Mouse (Mus musculus) gastrocnemius, postnatal 36 days (tissue): ENCODE results near the gene Hey2. TPM values are rescaled to one million over a fixed set of nuclear protein-coding genes. Genes with fewer than 3 reads are reported as not detected.

Source experiments
- DNase-seq, 2 experiments: peaks; one replicate each; pipeline ENCODE4 v3.0.0; 2022
- intact Hi-C: fragments of 180-260 bp; cut with DNase I; formaldehyde crosslinking; loops from one replicate; pipeline ENCODE4 v1.15.1; 2025
- total RNA-seq, 2 experiments: library from RNA; stranded (reverse); gene quantifications; 2 replicates each; pipeline ENCODE4 v1.2.3; 2021

The Hey2 gene
- total RNA-seq, 2 experiments from 2014 or later = 0.37 to 0.43 TPM

DNA sequence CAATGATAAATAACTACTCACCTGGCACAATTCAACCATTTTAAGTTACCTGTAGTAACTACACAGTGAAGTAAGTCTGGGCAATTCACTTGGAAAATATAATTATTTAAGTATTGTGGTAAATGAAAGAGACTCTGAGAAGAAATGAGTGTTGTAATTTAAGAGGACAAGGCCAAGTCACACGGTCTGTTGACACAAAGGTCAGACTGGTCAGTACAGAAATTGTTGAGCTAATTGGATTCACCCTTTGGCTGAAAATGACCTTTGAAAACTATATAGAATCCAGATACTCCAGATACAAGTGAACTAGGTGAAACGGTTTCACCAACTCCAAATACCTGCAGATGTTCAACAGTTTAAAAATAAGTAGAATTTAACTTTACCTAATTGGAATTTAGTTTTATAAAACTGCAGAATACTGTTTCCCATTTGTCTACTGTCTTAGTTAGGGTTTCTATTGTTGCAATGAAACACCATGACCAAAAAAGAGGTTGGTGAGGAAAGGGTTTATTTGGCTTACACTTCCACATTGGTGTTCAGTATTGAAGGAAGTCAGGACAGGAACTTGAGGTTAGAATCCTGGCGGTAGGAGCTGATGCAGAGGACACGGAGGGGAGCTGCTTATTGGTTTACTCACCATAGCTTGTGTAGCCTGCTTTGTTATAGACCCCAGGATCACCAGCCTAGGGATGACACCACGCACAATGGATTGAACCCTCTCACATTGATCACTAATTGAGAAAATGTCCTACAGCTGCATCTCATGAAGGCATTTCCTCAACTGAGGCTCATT lies 45.9 kb downstream of the Hey2 start:
- no peak for DNase-seq
- intact Hi-C loops = no loop called here

DNA sequence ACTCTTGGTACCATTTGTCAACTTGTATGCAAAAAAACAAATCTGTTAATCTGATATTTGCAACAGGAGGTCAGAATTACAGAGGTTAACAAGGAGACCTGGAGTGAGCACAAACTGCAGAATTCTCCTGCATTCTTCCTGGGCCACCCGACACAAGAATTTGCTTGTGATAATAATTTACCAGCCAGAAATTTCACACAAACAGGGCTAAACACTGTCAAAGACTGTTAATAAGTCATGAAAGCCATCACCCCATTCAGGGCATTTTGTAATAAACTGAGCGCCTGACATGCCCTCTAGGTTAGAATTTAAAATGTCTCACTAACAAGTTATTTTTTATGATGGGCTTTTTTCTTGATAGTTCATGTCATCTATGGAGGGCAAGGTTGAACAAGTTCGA lies 51.6 kb downstream of the Hey2 start:
- no peak for DNase-seq
- intact Hi-C loops = no loop called here

- no peak for DNase-seq
- intact Hi-C loops = no loop called here
These were observed 53.1 kb downstream of the Hey2 start for GRCm38 (mm10) chr10:30789521-30789920.

DNA sequence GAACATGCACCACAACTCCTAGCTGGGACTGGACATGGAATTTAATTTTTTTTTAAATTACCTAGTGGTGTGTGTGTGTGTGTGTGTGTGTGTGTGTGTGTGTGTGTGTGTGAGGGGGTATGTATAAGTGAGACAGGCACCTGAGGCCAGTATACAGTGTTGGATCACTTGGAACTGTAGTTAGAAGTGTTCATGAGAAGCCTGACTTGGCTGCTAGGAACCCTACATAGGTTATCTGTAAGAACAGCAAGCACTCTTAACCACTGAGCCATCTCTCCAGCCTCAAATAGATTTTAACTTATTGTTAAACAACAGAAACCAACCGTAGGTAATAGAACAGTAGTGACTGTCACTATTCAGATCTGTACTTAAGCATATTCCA lies 54.3 kb downstream of the Hey2 start:
- no peak for DNase-seq
- intact Hi-C loops = no loop called here

- intact Hi-C loops = no loop called here
These were observed 54.8 kb downstream of the Hey2 start for GRCm38 (mm10) chr10:30787684-30788339.

GRCm38 (mm10) chr10:30786103-30786754 lies 56.4 kb downstream of the Hey2 start:
- no peak for DNase-seq
- intact Hi-C loops = no loop called here

More at GRCm38 (mm10) chr10:30787684-30788339, 54.8 kb downstream of the Hey2 start:
- no peak for DNase-seq

Other genes starting within 250 kb of the Hey2 start
- 1 to 10 TPM; 2.7 to 4.2 TPM for gene Trmt11, start 242.1 kb downstream of the Hey2 start, total RNA-seq
- gene Hint3, start 213.2 kb downstream of the Hey2 start, total RNA-seq = 10 to 100 TPM; 44.6 to 52.3 TPM
- gene Ncoa7, start 39.5 kb downstream of the Hey2 start, total RNA-seq = 1 to 10 TPM; 2.1 to 2.5 TPM